ENCODE assay signal across 17 mouse cellular contexts in genomic region chr19:10847311-10848087, GRCm38 (mm10). TPM values are rescaled to one million over a fixed set of nuclear protein-coding genes. Genes with fewer than 3 reads are reported as not detected.
DNase-seq lines count a peak whose midpoint lies in the region; ATAC-seq and TF ChIP-seq lines count a peak whose summit lies in the region.
"Had no signal": no experiment of that assay in that cellular context is flagged by ENCODE, and none has a peak within 500 bp of the region (broad histone marks: within the 10 kb centered on the region; RNA-seq: fewer than 3 reads in every experiment).

No protein-coding gene starts in this region.

- 40% methylated on average over 3 of the region's 3 CpGs for WGBS in lung, embryonic 16.5 days
- WGBS in kidney, adult 2 months = 22% methylated on average over 3 of the region's 3 CpGs
- WGBS in liver, embryonic 12.5 days (ENCODE audit: insufficient replicate concordance) = 49% methylated on average over 3 of the region's 3 CpGs

- H3K4me1 ChIP-seq in lung, embryonic 16.5 days (replicated peaks; ENCODE audit: control insufficient read depth, insufficient read depth, low read length) = peaks cover 7% of the 10 kb centered on the region; the same call in 1 of the 2 replicates
- H3K4me1 ChIP-seq in kidney, adult 2 months (ENCODE audit: control insufficient read depth, insufficient read depth, low read length) = no peaks in the 10 kb centered on the region
- no peaks in the 10 kb centered on the region for H3K4me1 ChIP-seq in liver, embryonic 12.5 days
- H3K4me1 ChIP-seq: limb, embryonic 10.5 days had no signal

- no peak overlapping the region for H3K4me2 ChIP-seq in lung, embryonic 16.5 days (ENCODE audit: low read depth, low read length)
- H3K4me2 ChIP-seq in liver, embryonic 12.5 days = no peak overlapping the region
- H3K4me2 ChIP-seq: lung, embryonic 15.5 days had no signal

- no peaks in the 10 kb centered on the region for H3K36me3 ChIP-seq in lung, embryonic 16.5 days (ENCODE audit: control insufficient read depth, insufficient read depth, low read length)
- no peaks in the 10 kb centered on the region for H3K36me3 ChIP-seq in kidney, adult 2 months (ENCODE audit: control insufficient read depth, insufficient read depth, low read length)
- H3K36me3 ChIP-seq in liver, embryonic 12.5 days = no peaks in the 10 kb centered on the region
- H3K36me3 ChIP-seq: hindbrain, embryonic 10.5 days; limb, embryonic 10.5 days; lung, embryonic 15.5 days had no signal

- TF ChIP-seq POLR2A in kidney, adult 2 months (IDR thresholded peaks at IDR 0.05; ENCODE audit: low read depth, low read length) = no peak

- H3K9ac ChIP-seq in lung, embryonic 16.5 days (ENCODE audit: low read length) = no peak overlapping the region
- no peak overlapping the region for H3K9ac ChIP-seq in liver, embryonic 12.5 days
- H3K9ac ChIP-seq: lung, embryonic 15.5 days had no signal

- H3K27ac ChIP-seq in gastrocnemius, adult 2 months = no peak overlapping the region
- no peak overlapping the region for H3K27ac ChIP-seq in lung, embryonic 16.5 days (ENCODE audit: low read length)
- no peak overlapping the region for H3K27ac ChIP-seq in kidney, adult 2 months (ENCODE audit: insufficient read depth, low read depth, low read length)
- no peak overlapping the region for H3K27ac ChIP-seq in liver, embryonic 12.5 days
- H3K27ac ChIP-seq: hindbrain, embryonic 10.5 days; layer of hippocampus, adult 2 months; limb, embryonic 10.5 days; lung, embryonic 15.5 days had no signal

- H3K27me3 ChIP-seq in lung, embryonic 16.5 days (ENCODE audit: control insufficient read depth, insufficient read depth, low read depth, low read length) = no peaks in the 10 kb centered on the region
- no peaks in the 10 kb centered on the region for H3K27me3 ChIP-seq in kidney, adult 2 months (replicated peaks; ENCODE audit: control insufficient read depth, insufficient read depth, low read length)
- peaks cover 64% of the 10 kb centered on the region for H3K27me3 ChIP-seq in liver, embryonic 12.5 days (replicated peaks)
- H3K27me3 ChIP-seq: lung, embryonic 15.5 days; Patski had no signal

- ATAC-seq in lung, embryonic 16.5 days (ENCODE audit: low read depth) = peak; percentile 65; the same call in 1 of the 2 replicates
- no peak for ATAC-seq in liver, embryonic 12.5 days
- ATAC-seq: Patski had no signal

- intact Hi-C loops in gastrocnemius, adult 2 months (cut with DNase I) = no loop called here
- intact Hi-C loops in gastrocnemius, postnatal 14 days (cut with DNase I; ENCODE audit: low total_unique reads) = no loop called here

- TF ChIP-seq CTCF in gastrocnemius, adult 2 months (IDR thresholded peaks at IDR 0.05) = no peak
- no peak for TF ChIP-seq CTCF in kidney, adult 2 months (conservative IDR thresholded peaks at IDR 0.05; ENCODE audit: insufficient read depth, insufficient read length, low read depth, low read length)

- DNase-seq in gastrocnemius, adult 2 months = peak; percentile 39
- DNase-seq in gastrocnemius, postnatal 14 days = no peak
- no peak for DNase-seq in lung, adult 18-20 months
- DNase-seq in adipocyte (ENCODE audit: low spot score) = peak; percentile 39
- peak; percentile 65 for DNase-seq in kidney, adult 2 months
- DNase-seq in right cerebral cortex, postnatal 10 days (ENCODE audit: low spot score in 2 of 2) = no peak
- DNase-seq: right cerebral cortex, adult 18-20 months; thymus, postnatal 4 days had no signal

- H3K9me3 ChIP-seq in lung, embryonic 16.5 days (ENCODE audit: control insufficient read depth, low read length) = no peaks in the 10 kb centered on the region
- no peaks in the 10 kb centered on the region for H3K9me3 ChIP-seq in liver, embryonic 12.5 days (replicated peaks)
- H3K9me3 ChIP-seq: hindbrain, embryonic 10.5 days; limb, embryonic 10.5 days; lung, embryonic 15.5 days had no signal

- no peak overlapping the region for H3K4me3 ChIP-seq in gastrocnemius, adult 2 months
- H3K4me3 ChIP-seq in lung, embryonic 16.5 days (ENCODE audit: low read length) = no peak overlapping the region
- no peak overlapping the region for H3K4me3 ChIP-seq in kidney, adult 2 months (ENCODE audit: insufficient read depth, low read depth, low read length)
- no peak overlapping the region for H3K4me3 ChIP-seq in liver, embryonic 12.5 days
- H3K4me3 ChIP-seq: erythroblast, embryonic 14.5 days; hindbrain, embryonic 10.5 days; layer of hippocampus, adult 2 months; limb, embryonic 10.5 days; lung, embryonic 15.5 days had no signal

RNA-seq across cellular contexts. Expression of gene Slc15a3, which starts 8.0 kb away (rescaled TPM):
- total RNA-seq in gastrocnemius, adult 2 months (2021) = under 1 TPM; 0.31 to 0.53 TPM
- total RNA-seq in gastrocnemius, postnatal 14 days (2021) = under 1 TPM; 0.22 to 0.35 TPM
- polyA plus RNA-seq in lung, embryonic 16.5 days (2015; fragmentation: Nextera tagmentation; extraction: Ambion mirVana) = 0.50 and 0.83 TPM in 2 replicates
- 6.2 and 6.7 TPM in 2 replicates for polyA plus RNA-seq in kidney, adult 2 months (2012; rRNA removed)
- 1.0 and 1.2 TPM in 2 replicates for polyA plus RNA-seq in liver, embryonic 12.5 days (2016; fragmentation: Nextera tagmentation; extraction: Ambion mirVana)

RNA-seq across cellular contexts. Expression of gene Cd6, which starts 17.6 kb away (rescaled TPM):
- not detected for total RNA-seq in gastrocnemius, adult 2 months (2021)
- total RNA-seq in gastrocnemius, postnatal 14 days (2021) = not detected
- 0.10 and 0.55 TPM in 2 replicates for polyA plus RNA-seq in lung, embryonic 16.5 days (2015; fragmentation: Nextera tagmentation; extraction: Ambion mirVana)
- 0.30 and 3.1 TPM in 2 replicates for polyA plus RNA-seq in kidney, adult 2 months (2012; rRNA removed)
- not detected in 2 replicates for polyA plus RNA-seq in liver, embryonic 12.5 days (2016; fragmentation: Nextera tagmentation; extraction: Ambion mirVana)
- total RNA-seq: gastrocnemius, adult 18-20 months had no signal
- polyA plus RNA-seq: erythroblast, embryonic 14.5 days; hindbrain, embryonic 10.5 days; limb, embryonic 10.5 days had no signal

RNA-seq across cellular contexts. Expression of gene Tmem132a, which starts 22.2 kb away (rescaled TPM):
- 1 to 10 TPM; 2.8 to 7.2 TPM for total RNA-seq in gastrocnemius, adult 2 months (2021)
- total RNA-seq in gastrocnemius, postnatal 14 days (2021) = 10 to 100 TPM; 12.9 to 17.3 TPM
- 66.5 and 71.7 TPM in 2 replicates for polyA plus RNA-seq in lung, embryonic 16.5 days (2015; fragmentation: Nextera tagmentation; extraction: Ambion mirVana)
- 12.1 and 15.8 TPM in 2 replicates for polyA plus RNA-seq in kidney, adult 2 months (2012; rRNA removed)
- polyA plus RNA-seq in liver, embryonic 12.5 days (2016; fragmentation: Nextera tagmentation; extraction: Ambion mirVana) = 10.6 TPM in 2 replicates

RNA-seq across cellular contexts. Expression of gene Tmem109, which starts 34.3 kb away (rescaled TPM):
- total RNA-seq in gastrocnemius, adult 2 months (2021) = 100 to 1,000 TPM; 227 to 255 TPM
- 100 to 1,000 TPM; 193 to 196 TPM for total RNA-seq in gastrocnemius, postnatal 14 days (2021)
- 145 and 147 TPM in 2 replicates for polyA plus RNA-seq in lung, embryonic 16.5 days (2015; fragmentation: Nextera tagmentation; extraction: Ambion mirVana)
- 101 and 124 TPM in 2 replicates for polyA plus RNA-seq in kidney, adult 2 months (2012; rRNA removed)
- polyA plus RNA-seq in liver, embryonic 12.5 days (2016; fragmentation: Nextera tagmentation; extraction: Ambion mirVana) = 28.2 and 28.5 TPM in 2 replicates

RNA-seq across cellular contexts. Expression of gene Prpf19, which starts 47.5 kb away (rescaled TPM):
- 100 to 1,000 TPM; 150 to 184 TPM for total RNA-seq in gastrocnemius, adult 2 months (2021)
- 100 to 1,000 TPM; 192 to 194 TPM for total RNA-seq in gastrocnemius, postnatal 14 days (2021)
- 33.0 and 34.4 TPM in 2 replicates for polyA plus RNA-seq in lung, embryonic 16.5 days (2015; fragmentation: Nextera tagmentation; extraction: Ambion mirVana)
- 175 and 188 TPM in 2 replicates for polyA plus RNA-seq in kidney, adult 2 months (2012; rRNA removed)
- polyA plus RNA-seq in liver, embryonic 12.5 days (2016; fragmentation: Nextera tagmentation; extraction: Ambion mirVana) = 24.1 and 25.6 TPM in 2 replicates

Comparison
In these comparisons a context has a peak if more than half of its experiments do, and no peak if none do; other contexts are left out.
1. DNase-seq: peak in gastrocnemius, adult 2 months (single experiment), adipocyte (single experiment) and kidney, adult 2 months (single experiment); none in gastrocnemius, postnatal 14 days (single experiment), lung, adult 18-20 months (0 of 2) and right cerebral cortex, postnatal 10 days (0 of 2).